Mouse (Mus musculus): ENCODE measurements around the gene Fanca. TPM values are rescaled to one million over a fixed set of nuclear protein-coding genes. Genes with fewer than 3 reads are reported as not detected.
"Not testable (repeated sequence)": the region's sequence is repeated elsewhere in the genome, so short reads cannot be mapped to it uniquely, and the experiment has no call there.

The Fanca gene
- total RNA-seq, 2 experiments from 2014 or later = 2.3 to 11.1 TPM

- ATAC-seq (replicated peaks; ENCODE audit: low FRiP score, poor library complexity, severe bottlenecking) = peak; percentile 66
These were observed 14.1 kb upstream of the Fanca start, which contains the start of gene Spire2 for GRCm38 (mm10) chr8:123332262-123333090. Gene Spire2, plus strand, starts transcription at chr8:123332713.

GRCm38 (mm10) chr8:123331810-123332209, 13.4 kb upstream of the Fanca start:
- no peak for ATAC-seq (replicated peaks; ENCODE audit: low FRiP score, poor library complexity, severe bottlenecking)

GRCm38 (mm10) chr8:123331301-123331700, 12.9 kb upstream of the Fanca start:
- no peak for ATAC-seq (replicated peaks; ENCODE audit: low FRiP score, poor library complexity, severe bottlenecking)

- ATAC-seq (replicated peaks; ENCODE audit: low FRiP score, poor library complexity, severe bottlenecking) = no peak
These were observed 12.3 kb upstream of the Fanca start for GRCm38 (mm10) chr8:123330701-123331100.

- ATAC-seq (replicated peaks; ENCODE audit: low FRiP score, poor library complexity, severe bottlenecking) = no peak
These were observed 11.6 kb upstream of the Fanca start for GRCm38 (mm10) chr8:123329961-123330360.

GRCm38 (mm10) chr8:123329350-123329749, 11.0 kb upstream of the Fanca start:
- no peak for ATAC-seq (replicated peaks; ENCODE audit: low FRiP score, poor library complexity, severe bottlenecking)

- ATAC-seq (replicated peaks; ENCODE audit: low FRiP score, poor library complexity, severe bottlenecking) = no peak
These were observed 10.2 kb upstream of the Fanca start for GRCm38 (mm10) chr8:123328552-123328951.

DNA sequence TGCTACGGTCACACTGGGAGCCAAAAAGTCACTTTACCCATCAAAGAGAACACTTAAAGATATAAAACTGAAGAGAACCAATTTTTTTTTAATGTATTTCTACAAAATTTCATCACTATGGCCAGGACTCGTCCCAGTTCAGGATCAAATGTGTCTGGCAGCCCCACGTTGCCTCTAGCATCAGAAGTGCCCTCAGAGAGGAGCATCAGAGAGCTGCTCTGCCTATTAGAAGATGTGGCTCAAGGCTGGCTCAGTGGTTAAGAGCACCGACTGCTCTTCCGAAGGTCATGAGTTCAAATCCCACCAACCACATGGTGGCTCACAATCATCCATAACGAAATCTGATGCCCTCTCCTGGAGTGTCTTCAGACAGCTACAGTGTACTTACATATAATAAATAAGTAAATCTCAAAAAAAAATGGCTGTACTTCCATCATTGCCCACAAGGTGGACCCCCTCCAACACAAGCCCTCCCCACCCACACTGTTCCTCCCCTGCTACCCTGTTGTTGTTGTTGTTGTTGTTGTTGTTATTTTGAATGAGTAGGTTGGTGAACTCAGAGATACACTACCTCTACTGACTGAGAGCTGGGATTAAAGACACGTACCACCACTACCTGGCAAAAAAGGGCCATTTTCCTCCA, 1.3 kb upstream of the Fanca start:
- ATAC-seq (replicated peaks; ENCODE audit: low FRiP score, poor library complexity, severe bottlenecking) = no peak

- peak; percentile 74 for ATAC-seq (replicated peaks; ENCODE audit: low FRiP score, poor library complexity, severe bottlenecking)
These were observed 452 bp downstream of the Fanca start for GRCm38 (mm10) chr8:123317781-123318466.

- no peak for ATAC-seq (replicated peaks; ENCODE audit: low FRiP score, poor library complexity, severe bottlenecking)
These were observed 9.6 kb downstream of the Fanca start for GRCm38 (mm10) chr8:123308738-123309137.

- 0 out of 2 replicates have a peak, but pooled peaks have one; percentile 16 for ATAC-seq (replicated peaks; ENCODE audit: low FRiP score, poor library complexity, severe bottlenecking)
These were observed 20.1 kb downstream of the Fanca start for GRCm38 (mm10) chr8:123298301-123298700.

DNA sequence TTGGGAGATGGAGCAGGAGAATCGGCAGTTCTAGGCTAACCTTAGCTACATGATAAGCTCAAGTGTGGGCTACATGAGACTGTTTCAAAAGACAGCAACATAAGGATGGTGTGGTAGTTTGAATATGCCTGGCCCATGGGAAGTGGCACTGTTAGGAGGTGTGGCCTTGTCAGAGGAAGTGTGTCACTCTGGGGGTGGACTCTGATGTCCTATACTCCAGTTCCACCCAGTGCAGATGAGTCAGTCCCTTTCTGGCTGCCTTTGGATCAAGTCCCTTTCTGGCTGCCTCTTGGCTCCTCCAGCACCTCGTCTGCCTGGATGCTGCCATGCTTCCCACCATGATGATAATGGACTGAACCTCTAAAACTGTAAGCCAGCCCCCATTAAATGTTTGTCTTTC, 25.6 kb downstream of the Fanca start:
- ATAC-seq (replicated peaks; ENCODE audit: low FRiP score, poor library complexity, severe bottlenecking) = no peak

GRCm38 (mm10) chr8:123292281-123292680, 26.1 kb downstream of the Fanca start:
- no peak for ATAC-seq (replicated peaks; ENCODE audit: low FRiP score, poor library complexity, severe bottlenecking)

- no peak for ATAC-seq (replicated peaks; ENCODE audit: low FRiP score, poor library complexity, severe bottlenecking)
These were observed 26.7 kb downstream of the Fanca start for GRCm38 (mm10) chr8:123291716-123292115.

GRCm38 (mm10) chr8:123290679-123291078, 27.7 kb downstream of the Fanca start:
- ATAC-seq (replicated peaks; ENCODE audit: low FRiP score, poor library complexity, severe bottlenecking) = no peak

DNA sequence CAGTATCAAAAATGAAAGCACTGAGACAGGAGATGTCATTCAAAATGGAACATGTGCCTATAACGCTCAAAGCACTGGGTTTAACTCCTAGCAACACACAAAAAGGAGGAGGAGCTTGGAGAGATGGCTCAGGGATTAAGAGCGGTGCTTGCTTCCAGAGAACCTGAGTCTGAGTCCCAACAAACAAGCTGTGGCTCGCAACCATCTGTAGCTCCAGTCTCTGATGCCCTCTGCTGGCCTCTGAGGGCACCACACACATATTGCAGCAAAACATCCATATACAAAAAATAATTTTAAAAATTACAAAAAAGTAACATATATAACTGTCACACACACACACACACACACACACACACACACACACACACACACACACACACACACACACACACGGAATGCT, 28.2 kb downstream of the Fanca start:
- no peak for ATAC-seq (replicated peaks; ENCODE audit: low FRiP score, poor library complexity, severe bottlenecking)

- no peak for ATAC-seq (replicated peaks; ENCODE audit: low FRiP score, poor library complexity, severe bottlenecking)
These were observed 31.0 kb downstream of the Fanca start for GRCm38 (mm10) chr8:123287362-123287761.

DNA sequence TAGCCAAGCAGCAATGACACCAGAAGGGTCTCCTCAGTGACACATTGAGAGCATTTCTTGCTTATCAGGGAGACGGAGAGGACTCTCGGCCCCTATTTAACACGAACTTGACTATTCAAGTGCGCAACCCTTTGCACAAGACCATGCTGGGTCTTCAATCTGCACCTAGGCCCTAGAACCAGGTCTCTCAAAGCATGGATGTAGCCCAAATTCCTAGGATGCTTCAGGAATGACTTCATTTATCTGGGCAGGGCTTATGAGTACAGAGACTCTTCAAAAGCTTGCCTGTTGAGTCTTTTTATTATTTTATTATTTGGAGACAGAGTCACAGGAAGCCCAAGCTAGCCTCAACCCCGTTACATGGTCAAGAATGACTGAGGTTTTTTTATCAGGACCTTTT, 33.9 kb downstream of the Fanca start:
- no peak for ATAC-seq (replicated peaks; ENCODE audit: low FRiP score, poor library complexity, severe bottlenecking)

GRCm38 (mm10) chr8:123283991-123284390, 34.4 kb downstream of the Fanca start:
- ATAC-seq (replicated peaks; ENCODE audit: low FRiP score, poor library complexity, severe bottlenecking) = no peak

GRCm38 (mm10) chr8:123282994-123283393, 35.4 kb downstream of the Fanca start:
- not testable (repeated sequence) for ATAC-seq (replicated peaks; ENCODE audit: low FRiP score, poor library complexity, severe bottlenecking)
